Mouse (Mus musculus) gastrocnemius, adult 2 months (tissue): ENCODE results near the gene Gm9857. TPM values are rescaled to one million over a fixed set of nuclear protein-coding genes. Genes with fewer than 3 reads are reported as not detected.

ENCODE experiments used
- DNase-seq: peaks from one replicate; pipeline ENCODE4 v3.0.0; 2022
- H3K27ac ChIP-seq: fragments of 200-600 bp; 2 replicates; pipeline ENCODE4 v1.8.1; 2022; ENCODE audit warnings: mild to moderate bottlenecking
- H3K4me3 ChIP-seq: fragments of 200-600 bp; 2 replicates; pipeline ENCODE4 v1.8.1; 2022; ENCODE audit warnings: mild to moderate bottlenecking, moderate library complexity
- CTCF ChIP-seq: fragments of 200-600 bp; IDR thresholded peaks from 2 replicates; pipeline ENCODE4 v1.8.1; 2022; ENCODE audit warnings: antibody characterized with exemption, mild to moderate bottlenecking, moderate library complexity
- intact Hi-C: fragments of 180-260 bp; cut with DNase I; formaldehyde crosslinking; loops from one replicate; pipeline ENCODE4 v1.15.1; 2025
- total RNA-seq, 2 experiments: library from RNA; stranded (reverse); gene quantifications; 2 replicates each; pipeline ENCODE4 v1.2.3; 2021

The Gm9857 gene
- total RNA-seq, 2 experiments from 2014 or later = not detected

DNA sequence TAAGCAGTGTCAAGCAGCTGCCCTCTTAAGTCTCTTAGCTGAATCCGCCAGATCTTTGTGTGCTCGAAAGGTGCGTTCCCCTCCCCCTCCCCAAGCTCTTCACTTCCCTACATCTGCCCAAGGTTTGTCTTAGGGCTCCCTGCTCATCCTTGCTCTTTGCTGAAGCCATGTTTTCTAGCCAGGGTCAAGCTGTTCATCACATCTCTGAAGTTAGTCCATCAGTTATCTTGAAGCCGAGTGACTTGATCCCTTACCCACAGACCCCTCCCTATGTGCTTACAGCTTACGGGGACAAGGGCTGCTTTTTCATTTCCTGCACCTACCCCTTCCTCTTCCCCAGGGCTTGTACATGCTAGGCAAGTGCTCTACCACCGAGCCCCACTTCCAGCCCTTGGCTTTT lies 21.4 kb upstream of the Gm9857 start:
- intact Hi-C loops = no loop called here
- H3K27ac ChIP-seq = no peak overlapping the region
- no peak for DNase-seq
- H3K4me3 ChIP-seq = no peak overlapping the region
- TF ChIP-seq CTCF = no peak

DNA sequence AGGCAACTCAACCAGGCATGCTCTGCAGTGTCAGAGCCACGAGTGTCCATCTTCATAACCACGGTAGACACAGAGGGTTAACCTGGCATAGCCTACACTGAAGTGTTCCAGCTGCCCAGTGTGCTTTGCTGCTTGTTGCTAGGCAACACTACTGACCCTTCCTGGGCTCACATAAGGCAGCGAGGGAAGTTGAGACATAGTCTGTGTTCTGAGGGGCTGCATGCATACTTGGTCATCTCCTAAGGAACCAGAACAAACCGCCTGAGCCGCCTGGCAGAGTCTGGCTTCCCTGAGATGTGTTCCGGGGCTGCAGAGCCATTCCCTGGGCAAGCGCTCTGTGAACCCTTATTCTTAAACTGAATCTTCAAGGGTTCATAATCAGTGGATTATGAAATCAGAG lies 21.0 kb upstream of the Gm9857 start:
- Histone ChIP-seq H3K27ac (no peak overlapping the region), H3K4me3 (no peak overlapping the region)
- no peak for DNase-seq
- TF ChIP-seq CTCF = no peak
- intact Hi-C loops = no loop called here

DNA sequence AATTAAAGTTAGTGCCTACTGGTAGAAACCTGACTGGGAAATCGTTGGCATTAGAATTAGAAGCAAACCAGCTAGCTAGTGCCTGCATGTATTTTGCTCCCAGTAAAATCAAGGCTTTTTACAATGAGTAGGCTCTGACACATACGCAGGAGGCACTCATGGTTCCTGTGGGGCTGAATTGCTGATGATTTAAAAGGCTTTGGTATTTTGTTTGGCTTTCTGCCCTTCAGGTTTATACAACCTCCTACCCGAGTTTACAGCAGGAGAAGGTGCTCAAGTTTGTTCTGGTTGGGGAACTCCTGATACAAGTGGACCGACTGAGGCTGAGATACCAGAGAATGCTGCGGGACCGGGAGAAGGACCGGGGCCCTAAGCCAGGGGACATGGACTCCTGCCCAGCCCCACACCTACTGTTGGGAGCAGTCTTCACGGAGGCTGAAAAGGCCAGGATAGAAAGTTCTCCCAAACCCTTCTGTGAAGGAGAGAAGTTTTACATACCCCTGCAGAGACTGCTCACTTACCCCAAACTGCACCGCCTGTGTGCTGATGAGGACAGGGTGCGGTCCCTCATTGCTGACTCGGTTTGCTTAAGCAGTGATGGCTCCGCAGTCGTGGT lies 19.5 kb upstream of the Gm9857 start:
- no peak for DNase-seq
- Histone ChIP-seq H3K27ac (no peak overlapping the region), H3K4me3 (no peak overlapping the region)
- TF ChIP-seq CTCF = no peak
- intact Hi-C loops = no loop called here

- Histone ChIP-seq H3K27ac (no peak overlapping the region), H3K4me3 (no peak overlapping the region)
- TF ChIP-seq CTCF = no peak
- DNase-seq = no peak
- intact Hi-C loops = no loop called here
These were observed 17.7 kb upstream of the Gm9857 start for GRCm38 (mm10) chr3:108957976-108958375.

- intact Hi-C loops = no loop called here
- no peak overlapping the region for H3K27ac ChIP-seq
- no peak overlapping the region for H3K4me3 ChIP-seq
- no peak for DNase-seq
- no peak for TF ChIP-seq CTCF
These were observed 751 bp upstream of the Gm9857 start for GRCm38 (mm10) chr3:108940996-108941395.

DNA sequence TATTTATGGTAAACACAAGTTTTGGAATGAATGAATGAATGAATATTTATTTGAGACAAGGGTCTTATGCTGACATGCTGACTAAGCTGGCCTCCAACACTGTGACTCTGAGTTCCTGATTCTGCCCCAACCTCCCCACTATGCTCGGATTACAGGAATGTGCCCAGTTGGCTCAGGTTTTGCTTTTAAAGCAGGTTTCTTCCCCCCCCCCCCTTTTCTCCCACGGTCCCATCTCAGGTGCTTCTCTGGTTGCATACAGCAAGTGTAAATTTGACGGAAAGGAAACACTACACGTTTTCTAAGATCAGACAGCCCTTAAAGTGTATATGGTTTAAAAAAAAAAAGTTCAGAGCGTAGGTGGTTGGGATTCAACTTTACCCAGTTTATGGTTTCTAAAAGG lies 672 bp downstream of the Gm9857 start, which contains the start of gene Henmt1:
Henmt1 (plus strand) TSS at position 301 of the 400 bp plus-strand sequence.
- intact Hi-C loops = no loop called here
- no peak for DNase-seq
- Histone ChIP-seq H3K27ac (no peak within 1 kb of the TSS), H3K4me3 (peak within 1 kb of the TSS; percentile 42)
- no peak for TF ChIP-seq CTCF

GRCm38 (mm10) chr3:108938691-108939090 lies 1.6 kb downstream of the Gm9857 start:
- H3K4me3 ChIP-seq = no peak overlapping the region
- intact Hi-C loops = no loop called here
- TF ChIP-seq CTCF = no peak
- H3K27ac ChIP-seq = no peak overlapping the region
- DNase-seq = no peak

- intact Hi-C loops = no loop called here
- DNase-seq = no peak
- H3K4me3 ChIP-seq = no peak overlapping the region
- no peak for TF ChIP-seq CTCF
- H3K27ac ChIP-seq = no peak overlapping the region
These were observed 6.7 kb downstream of the Gm9857 start for GRCm38 (mm10) chr3:108933557-108933956.

DNA sequence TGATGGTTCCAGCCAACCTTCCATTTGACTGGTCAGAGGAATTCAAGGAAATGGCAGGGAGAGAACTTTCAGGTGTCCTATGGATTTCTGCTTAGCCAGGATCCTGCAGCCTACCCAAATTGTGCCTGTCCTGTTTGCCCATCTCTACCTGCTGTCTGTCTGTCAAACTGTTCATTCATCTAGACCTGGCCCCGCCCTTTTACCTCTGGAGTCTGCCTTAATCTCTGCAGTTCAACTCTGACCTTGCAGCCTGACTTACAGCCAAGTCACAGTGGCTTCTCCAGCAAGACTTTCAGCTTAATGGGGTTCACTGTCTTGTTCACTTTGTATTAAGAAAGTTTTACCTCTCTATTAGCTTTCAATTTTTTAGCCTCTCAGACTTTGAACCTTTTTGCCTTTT lies 13.9 kb downstream of the Gm9857 start:
- intact Hi-C loops = no loop called here
- no peak for DNase-seq
- Histone ChIP-seq H3K4me3 (no peak overlapping the region), H3K27ac (no peak overlapping the region)
- TF ChIP-seq CTCF = no peak

- TF ChIP-seq CTCF = no peak
- intact Hi-C loops = no loop called here
These were observed 14.6 kb downstream of the Gm9857 start for GRCm38 (mm10) chr3:108925677-108926076.

GRCm38 (mm10) chr3:108921822-108922221 lies 18.4 kb downstream of the Gm9857 start:
- intact Hi-C loops = no loop called here
- H3K4me3 ChIP-seq = no peak overlapping the region
- H3K27ac ChIP-seq = no peak overlapping the region
- TF ChIP-seq CTCF = no peak
- DNase-seq = no peak

More at GRCm38 (mm10) chr3:108925677-108926076, 14.6 kb downstream of the Gm9857 start:
- DNase-seq = no peak
- Histone ChIP-seq H3K27ac (no peak overlapping the region), H3K4me3 (no peak overlapping the region)

- H3K4me3 ChIP-seq = no peak overlapping the region
- intact Hi-C loops = no loop called here
These were observed 19.7 kb downstream of the Gm9857 start for GRCm38 (mm10) chr3:108920442-108921070.

DNA sequence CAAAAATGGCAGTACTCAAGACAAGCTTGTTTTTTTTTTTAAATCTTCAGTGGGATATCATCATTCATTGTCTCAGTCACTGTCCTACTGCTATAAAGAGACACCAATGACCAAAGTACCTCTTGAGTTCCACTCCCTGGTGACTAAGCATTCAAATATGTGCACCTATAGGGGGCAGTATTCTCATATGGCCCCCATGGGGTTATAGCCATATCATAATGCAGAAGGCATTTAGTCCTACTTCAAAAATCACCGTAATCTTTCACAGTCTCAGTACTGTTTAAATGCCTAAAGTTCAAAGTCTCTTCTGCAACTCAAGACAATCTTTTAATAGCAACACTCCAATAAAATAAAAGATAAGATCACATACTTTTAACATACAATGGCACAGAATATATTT lies 21.4 kb downstream of the Gm9857 start:
- no peak for TF ChIP-seq CTCF
- DNase-seq = no peak
- intact Hi-C loops = loop anchor here (10.0 kb wide), 1 partner anchor 146 kb away; no protein-coding TSS in a partner anchor

More at GRCm38 (mm10) chr3:108920442-108921070, 19.7 kb downstream of the Gm9857 start:
- no peak for DNase-seq
- TF ChIP-seq CTCF = no peak
- H3K27ac ChIP-seq = no peak overlapping the region

DNA sequence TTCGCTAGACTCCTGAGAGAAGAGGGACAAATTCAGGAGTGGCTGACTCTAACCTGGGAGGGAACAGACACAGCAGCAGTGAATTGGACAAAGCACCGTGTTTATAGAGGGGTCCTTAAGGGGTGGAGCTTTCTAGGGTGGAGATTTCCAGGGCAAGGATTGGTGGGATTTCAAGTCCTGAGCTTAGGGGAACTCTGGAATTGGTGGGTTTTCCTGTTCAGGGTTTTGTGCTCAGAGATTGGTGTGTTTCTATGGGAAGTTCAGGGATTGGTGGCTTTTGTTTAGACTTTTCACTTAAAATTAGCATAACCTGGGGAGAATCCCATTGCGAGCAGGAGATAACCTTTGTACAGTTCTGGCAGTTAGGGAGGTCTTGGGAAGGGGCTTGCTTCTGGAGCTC lies 22.3 kb downstream of the Gm9857 start:
- intact Hi-C loops = loop anchor here (10.0 kb wide), 1 partner anchor 147 kb away; no protein-coding TSS in a partner anchor
- TF ChIP-seq CTCF = no peak
- Histone ChIP-seq H3K4me3 (no peak overlapping the region), H3K27ac (no peak overlapping the region)
- no peak for DNase-seq

More for the DNA sequence above, 21.4 kb downstream of the Gm9857 start:
- Histone ChIP-seq H3K4me3 (no peak overlapping the region), H3K27ac (no peak overlapping the region)
